Mouse (Mus musculus) midbrain, postnatal 0 days (tissue): Measurements from ENCODE around the gene Atp1a4. TPM values are rescaled to one million over a fixed set of nuclear protein-coding genes. Genes with fewer than 3 reads are reported as not detected.

Source experiments
- ATAC-seq: fragments of 200-750 bp; cut with Nextera tagmentation; 2 replicates; pipeline ENCODE4 v1.8.0; 2017; ENCODE audit warnings: moderate number of reproducible peaks, mild to moderate bottlenecking, moderate TSS enrichment, moderate library complexity; ENCODE audit not compliant: low FRiP score
- DNase-seq: peaks from one replicate; pipeline ENCODE4 v3.0.0-alpha.2; 2015; ENCODE audit warnings: low spot score
- H3K27ac ChIP-seq: fragments of 300-500 bp; sonication (generic); 2 replicates; pipeline ENCODE4 v1.5.1; 2014; ENCODE audit warnings: low read depth, mild to moderate bottlenecking, low read length, mixed read lengths
- H3K27me3 ChIP-seq: fragments of 300-500 bp; sonication (generic); 2 replicates; pipeline ENCODE4 v1.6.1; 2014; ENCODE audit warnings: low read length, control low read depth, mixed read lengths; ENCODE audit not compliant: insufficient read depth
- H3K36me3 ChIP-seq: fragments of 300-500 bp; sonication (generic); 2 replicates; pipeline ENCODE4 v1.6.1; 2014; ENCODE audit warnings: low read length, control low read depth, mixed read lengths; ENCODE audit not compliant: insufficient read depth
- H3K4me1 ChIP-seq: fragments of 300-500 bp; sonication (generic); 2 replicates; pipeline ENCODE4 v1.6.1; 2014; ENCODE audit warnings: mild to moderate bottlenecking, control low read depth, antibody characterized with exemption, low read length, mixed read lengths; ENCODE audit not compliant: insufficient read depth
- H3K4me2 ChIP-seq: fragments of 300-500 bp; sonication (generic); 2 replicates; pipeline ENCODE4 v1.6.1; 2014; ENCODE audit warnings: low read depth, mild to moderate bottlenecking, low read length, mixed read lengths; ENCODE audit not compliant: poor library complexity, severe bottlenecking
- H3K4me3 ChIP-seq: fragments of 300-500 bp; sonication (generic); 2 replicates; pipeline ENCODE4 v1.5.1; 2014; ENCODE audit warnings: low read depth, mild to moderate bottlenecking, low read length, moderate library complexity
- H3K9ac ChIP-seq: fragments of 300-500 bp; sonication (generic); replicated peaks from 2 replicates; pipeline ENCODE4 v1.6.1; 2014; ENCODE audit warnings: mild to moderate bottlenecking, low read length, moderate library complexity, mixed read lengths; ENCODE audit not compliant: poor library complexity, severe bottlenecking
- H3K9me3 ChIP-seq: fragments of 300-500 bp; sonication (generic); 2 replicates; pipeline ENCODE4 v1.6.1; 2016; ENCODE audit warnings: low read length, control low read depth
- CTCF ChIP-seq: IDR thresholded peaks from 2 replicates; pipeline ENCODE4 v1.5.1; 2016; ENCODE audit warnings: antibody characterized with exemption, mild to moderate bottlenecking
- WGBS: fragments of 180-500 bp; shearing (Covaris S2); extraction: QIAGEN DNeasy Blood & Tissue Kit; methylation state at CpG from one replicate; pipeline ENCODE4 v1.1.7; 2014; 5-methylcytosine and 5-hydroxymethylcytosine counted together
- polyA plus RNA-seq: library from polyadenylated mRNA; unstranded; fragments of >200 nt; fragmentation: Nextera tagmentation; extraction: Ambion mirVana; gene quantifications from 2 replicates; pipeline ENCODE4 v1.2.1, GENCODE M21; 2015
- total RNA-seq: library from RNA; depleted of rRNA; stranded (reverse); fragments of >200 nt; gene quantifications from 2 replicates; pipeline ENCODE4 v1.2.3, GENCODE M21; 2014; rRNA removed

Atp1a4 gene
- total and polyA plus RNA-seq, 2 experiments from 2014 or later, result 0.05 TPM; not detected in 1

- no peak for TF ChIP-seq CTCF
- WGBS, result 97% methylated on average over 6 of the region's 6 CpGs
- no peak overlapping the region for H3K9ac ChIP-seq
- ATAC-seq, result no peak
- no peaks in the 10 kb centered on the region for H3K9me3 ChIP-seq
- DNase-seq, result no peak
- H3K27ac ChIP-seq, result no peak overlapping the region
- peaks cover 27% of the 10 kb centered on the region for H3K36me3 ChIP-seq
- H3K27me3 ChIP-seq, result no peaks in the 10 kb centered on the region
- H3K4me2 ChIP-seq, result no peak overlapping the region
- H3K4me1 ChIP-seq, result no peaks in the 10 kb centered on the region
- no peak overlapping the region for H3K4me3 ChIP-seq
Measured at GRCm38 (mm10) chr1:172183056-172183455, 75.2 kb downstream of the Atp1a4 start.

GRCm38 (mm10) chr1:172181777-172182176, 76.4 kb downstream of the Atp1a4 start:
- no peak overlapping the region for H3K4me3 ChIP-seq
- H3K9ac ChIP-seq, result no peak overlapping the region
- no peak for TF ChIP-seq CTCF
- H3K27ac ChIP-seq, result no peak overlapping the region
- no peaks in the 10 kb centered on the region for H3K4me1 ChIP-seq
- H3K27me3 ChIP-seq, result no peaks in the 10 kb centered on the region
- H3K36me3 ChIP-seq, result peaks cover 19% of the 10 kb centered on the region
- H3K4me2 ChIP-seq, result no peak overlapping the region
- H3K9me3 ChIP-seq, result no peaks in the 10 kb centered on the region
- ATAC-seq (no peak), DNase-seq (no peak)
- 93% methylated on average over 3 of the region's 3 CpGs for WGBS

- DNase-seq (no peak), ATAC-seq (no peak)
- H3K4me3 ChIP-seq, result no peak overlapping the region
- no peak overlapping the region for H3K27ac ChIP-seq
- H3K36me3 ChIP-seq, result peaks cover 17% of the 10 kb centered on the region; the same call in 1 of the 2 replicates
- no peaks in the 10 kb centered on the region for H3K27me3 ChIP-seq
- no peak for TF ChIP-seq CTCF
- H3K4me1 ChIP-seq, result no peaks in the 10 kb centered on the region
- no peak overlapping the region for H3K9ac ChIP-seq
- no peaks in the 10 kb centered on the region for H3K9me3 ChIP-seq
- H3K4me2 ChIP-seq, result no peak overlapping the region
- WGBS, result 79% methylated on average over 4 of the region's 4 CpGs
Measured at GRCm38 (mm10) chr1:172180881-172181280, 77.3 kb downstream of the Atp1a4 start.

- ATAC-seq, result no peak
- peaks cover 29% of the 10 kb centered on the region for H3K36me3 ChIP-seq
- H3K4me3 ChIP-seq, result no peak overlapping the region
Measured at GRCm38 (mm10) chr1:172179102-172179501, 79.1 kb downstream of the Atp1a4 start.

GRCm38 (mm10) chr1:172177791-172178190, 80.4 kb downstream of the Atp1a4 start:
- no peak overlapping the region for H3K4me2 ChIP-seq
- H3K4me1 ChIP-seq, result no peaks in the 10 kb centered on the region
- H3K9me3 ChIP-seq, result no peaks in the 10 kb centered on the region
- no peak for ATAC-seq
- peaks cover 42% of the 10 kb centered on the region for H3K36me3 ChIP-seq
- DNase-seq, result no peak
- no peaks in the 10 kb centered on the region for H3K27me3 ChIP-seq
- no peak overlapping the region for H3K4me3 ChIP-seq
- no peak overlapping the region for H3K27ac ChIP-seq
- TF ChIP-seq CTCF, result no peak
- no peak overlapping the region for H3K9ac ChIP-seq
- WGBS, result 78% methylated on average over 7 of the region's 7 CpGs

More at GRCm38 (mm10) chr1:172179102-172179501, 79.1 kb downstream of the Atp1a4 start:
- no peak for DNase-seq
- H3K4me1 ChIP-seq, result no peaks in the 10 kb centered on the region
- no peak overlapping the region for H3K4me2 ChIP-seq
- no peaks in the 10 kb centered on the region for H3K27me3 ChIP-seq
- TF ChIP-seq CTCF, result no peak
- 86% methylated on average over 7 of the region's 7 CpGs for WGBS
- H3K9me3 ChIP-seq, result no peaks in the 10 kb centered on the region
- no peak overlapping the region for H3K9ac ChIP-seq
- H3K27ac ChIP-seq, result no peak overlapping the region

Other genes with a start within 250 kb of the Atp1a4 start
- 85.8 and 115 TPM in 2 replicates for gene Vangl2, start 230.0 kb downstream of the Atp1a4 start, total RNA-seq
- 43.1 and 44.2 TPM in 2 replicates for gene Vangl2, start 230.0 kb downstream of the Atp1a4 start, polyA plus RNA-seq
- gene Nhlh1, start 200.8 kb downstream of the Atp1a4 start, total RNA-seq, result 0.38 and 3.6 TPM in 2 replicates
- 0.12 TPM in 1 of 2 replicates, not detected in the other for gene Nhlh1, start 200.8 kb downstream of the Atp1a4 start, polyA plus RNA-seq
- 207 and 225 TPM in 2 replicates for gene Copa, start 175.9 kb downstream of the Atp1a4 start, total RNA-seq
- 149 and 155 TPM in 2 replicates for gene Copa, start 175.9 kb downstream of the Atp1a4 start, polyA plus RNA-seq
- 70.3 and 78.7 TPM in 2 replicates for gene Ncstn, start 175.6 kb downstream of the Atp1a4 start, total RNA-seq
- gene Ncstn, start 175.6 kb downstream of the Atp1a4 start, polyA plus RNA-seq, result 93.3 and 93.7 TPM in 2 replicates
- 154 and 200 TPM in 2 replicates for gene Pex19, start 131.7 kb downstream of the Atp1a4 start, total RNA-seq
- 140 and 146 TPM in 2 replicates for gene Pex19, start 131.7 kb downstream of the Atp1a4 start, polyA plus RNA-seq
- gene Dcaf8, start 110.3 kb downstream of the Atp1a4 start, total RNA-seq, result 64.6 and 72.8 TPM in 2 replicates
- 66.8 and 67.6 TPM in 2 replicates for gene Dcaf8, start 110.3 kb downstream of the Atp1a4 start, polyA plus RNA-seq
- gene Pea15a, start 51.6 kb downstream of the Atp1a4 start, total RNA-seq, result 311 and 342 TPM in 2 replicates
- gene Pea15a, start 51.6 kb downstream of the Atp1a4 start, polyA plus RNA-seq, result 501 and 555 TPM in 2 replicates
- gene Casq1, start 38.5 kb downstream of the Atp1a4 start, total RNA-seq, result 0.99 TPM in 1 of 2 replicates, not detected in the other
- gene Casq1, start 38.5 kb downstream of the Atp1a4 start, polyA plus RNA-seq, result 1.3 and 2.2 TPM in 2 replicates
- gene Igsf8, start 3.2 kb upstream of the Atp1a4 start, total RNA-seq, result 114 and 115 TPM in 2 replicates
- 79.6 and 88.8 TPM in 2 replicates for gene Igsf8, start 3.2 kb upstream of the Atp1a4 start, polyA plus RNA-seq
- gene Atp1a2, start 39.6 kb upstream of the Atp1a4 start, total RNA-seq, result 398 and 409 TPM in 2 replicates
- gene Atp1a2, start 39.6 kb upstream of the Atp1a4 start, polyA plus RNA-seq, result 94.4 and 100 TPM in 2 replicates
- 13.9 and 14.1 TPM in 2 replicates for gene Kcnj9, start 70.9 kb upstream of the Atp1a4 start, total RNA-seq
- 5.8 and 6.7 TPM in 2 replicates for gene Kcnj9, start 70.9 kb upstream of the Atp1a4 start, polyA plus RNA-seq
- gene Kcnj10, start 82.8 kb upstream of the Atp1a4 start, total RNA-seq, result 6.1 and 6.6 TPM in 2 replicates
- 3.6 and 3.9 TPM in 2 replicates for gene Kcnj10, start 82.8 kb upstream of the Atp1a4 start, polyA plus RNA-seq
- 11.5 and 16.4 TPM in 2 replicates for gene Pigm, start 118.1 kb upstream of the Atp1a4 start, total RNA-seq
- 2.2 and 2.6 TPM in 2 replicates for gene Pigm, start 118.1 kb upstream of the Atp1a4 start, polyA plus RNA-seq
- gene Slamf9, start 216.9 kb upstream of the Atp1a4 start, total RNA-seq, result 0.19 and 0.38 TPM in 2 replicates
- 0.20 and 0.29 TPM in 2 replicates for gene Slamf9, start 216.9 kb upstream of the Atp1a4 start, polyA plus RNA-seq
- 40.6 and 53.9 TPM in 2 replicates for gene Igsf9, start 223.4 kb upstream of the Atp1a4 start, total RNA-seq
- gene Igsf9, start 223.4 kb upstream of the Atp1a4 start, polyA plus RNA-seq, result 25.0 and 29.0 TPM in 2 replicates
- 36.3 and 41.6 TPM in 2 replicates for gene Tagln2, start 241.6 kb upstream of the Atp1a4 start, total RNA-seq
- 36.7 and 41.8 TPM in 2 replicates for gene Tagln2, start 241.6 kb upstream of the Atp1a4 start, polyA plus RNA-seq